Mouse (Mus musculus) C2C12 (cell line): ENCODE results near the gene Eif4e3.

ENCODE experiments used
- CTCF ChIP-seq: IDR thresholded peaks from one replicate; pipeline ENCODE4 v1.5.1; 2011; ENCODE audit not compliant: control insufficient read depth, insufficient read depth, insufficient read length
- FOSL1 ChIP-seq: IDR thresholded peaks from one replicate; pipeline ENCODE4 v1.8.0; 2011; ENCODE audit warnings: mild to moderate bottlenecking, low read length; ENCODE audit not compliant: poor library complexity, insufficient read depth, severe bottlenecking
- MAX ChIP-seq: IDR thresholded peaks from one replicate; pipeline ENCODE4 v1.6.1; 2011; ENCODE audit warnings: mild to moderate bottlenecking, control low read depth
- MYOD1 ChIP-seq: IDR thresholded peaks from one replicate; pipeline ENCODE4 v1.6.1; 2011; ENCODE audit warnings: low read depth; ENCODE audit not compliant: control insufficient read depth, insufficient read length

DNA sequence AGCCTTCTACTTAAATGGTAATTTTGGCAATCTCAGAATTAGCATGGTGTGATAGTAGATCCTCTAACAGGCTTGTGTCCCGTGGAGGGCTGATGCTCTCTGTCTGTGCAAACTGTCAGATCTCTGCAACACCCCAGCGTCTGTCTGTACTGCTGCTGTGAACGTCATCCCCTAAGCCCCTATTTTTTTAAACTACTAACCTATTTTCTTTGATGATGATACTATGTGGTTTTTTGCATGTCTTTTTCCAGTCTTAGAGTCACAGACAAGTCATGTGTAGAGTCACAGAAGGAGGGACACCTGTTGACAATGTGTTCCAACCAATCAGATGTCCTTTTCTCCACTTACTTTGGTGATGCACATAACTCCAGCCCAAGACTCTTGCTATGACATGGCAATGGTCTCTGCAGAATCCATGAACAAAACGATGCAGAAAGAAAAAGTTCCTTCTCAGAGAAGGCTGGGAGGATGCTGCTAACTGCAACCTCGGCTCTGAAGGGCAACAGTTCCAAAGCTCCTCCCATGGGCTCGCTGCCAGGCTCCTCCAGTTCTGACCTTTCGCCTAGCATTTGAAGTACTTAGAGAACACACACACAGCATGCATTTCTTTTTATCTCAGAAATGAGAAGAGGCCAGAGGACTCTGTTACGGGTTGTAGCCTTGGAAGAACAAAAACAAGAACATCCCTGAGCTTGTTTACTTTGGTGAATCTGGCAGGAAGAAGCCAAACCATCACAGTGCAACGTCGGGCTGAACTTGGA, 23.0 kb downstream of the Eif4e3 start:
- no peak for TF ChIP-seq CTCF
- TF ChIP-seq FOSL1 = no peak
- TF ChIP-seq MAX = no peak
- TF ChIP-seq MYOD1 = no peak
